Mouse (Mus musculus) cortical plate, adult 2 months (tissue): ENCODE data around the gene Psmd11. TPM values are rescaled to one million over a fixed set of nuclear protein-coding genes. Genes with fewer than 3 reads are reported as not detected.

Source experiments
- H3K27ac ChIP-seq: fragments of 200-500 bp; 2 replicates; pipeline ENCODE4 v1.5.1; 2012; ENCODE audit warnings: low read length, control low read depth, inconsistent platforms; ENCODE audit not compliant: insufficient read depth
- H3K4me1 ChIP-seq: fragments of 200-500 bp; 2 replicates; pipeline ENCODE4 v1.6.1; 2011; ENCODE audit warnings: low read length; ENCODE audit not compliant: control insufficient read depth, insufficient read depth
- H3K4me3 ChIP-seq: fragments of 200-500 bp; 2 replicates; pipeline ENCODE4 v1.5.1; 2011; ENCODE audit warnings: mild to moderate bottlenecking, low read length, control low read depth; ENCODE audit not compliant: insufficient read depth
- CTCF ChIP-seq: fragments of 200-500 bp; IDR thresholded peaks from 2 replicates; pipeline ENCODE4 v1.5.1; 2011; ENCODE audit warnings: mild to moderate bottlenecking, control low read depth, low read length; ENCODE audit not compliant: insufficient read depth; ENCODE audit errors: extremely low read depth
- POLR2A ChIP-seq: fragments of 200-500 bp; IDR thresholded peaks from 2 replicates; pipeline ENCODE4 v1.6.1; 2011; ENCODE audit warnings: mild to moderate bottlenecking, low read length, control low read depth; ENCODE audit not compliant: insufficient read depth; ENCODE audit errors: extremely low read depth
- polyA plus RNA-seq: library from polyadenylated mRNA; depleted of rRNA; stranded (reverse); fragments of >200 nt; gene quantifications from 2 replicates; pipeline ENCODE4 v1.2.3, GENCODE M21; 2012

Gene Psmd11
- polyA plus RNA-seq, 1 experiment, result 67.0 TPM

DNA sequence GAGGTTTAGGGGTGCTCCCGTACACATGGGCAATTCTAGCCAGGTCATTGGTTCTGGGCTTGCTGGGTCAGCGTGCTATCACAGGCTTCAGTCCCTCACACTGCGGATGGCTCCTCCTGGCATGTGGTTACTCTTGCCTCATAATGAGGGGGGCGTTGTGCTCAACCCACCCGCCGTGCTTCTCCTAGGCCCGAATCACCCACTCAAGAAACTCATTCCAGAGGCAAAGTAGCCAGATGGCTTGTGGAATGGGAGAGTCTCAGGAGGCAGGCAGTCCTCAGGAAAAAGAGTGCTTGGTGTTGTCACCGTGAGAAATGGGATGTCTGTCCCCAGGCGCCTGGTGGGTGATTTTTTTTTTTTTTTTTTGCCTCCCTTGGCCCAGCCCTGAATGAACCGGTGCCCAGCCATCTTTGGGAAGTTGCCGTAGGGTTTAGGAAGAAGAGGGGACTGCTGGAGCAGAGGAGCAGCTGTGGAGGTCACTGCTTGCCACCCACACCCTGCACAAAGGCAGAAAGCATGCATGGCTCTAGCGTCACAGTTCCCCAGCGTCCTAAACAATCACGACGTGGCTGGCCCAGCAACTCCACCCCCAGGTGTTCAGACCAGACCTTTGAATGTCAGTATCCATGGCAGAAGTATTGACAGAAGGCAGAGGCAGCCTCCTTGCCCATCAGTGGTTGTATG, 59.6 kb downstream of the Psmd11 start:
- H3K27ac ChIP-seq, result peak overlapping the region; percentile 26; the same call in 1 of the 2 replicates
- no peak overlapping the region for H3K4me3 ChIP-seq
- peaks cover 22% of the 10 kb centered on the region for H3K4me1 ChIP-seq
- TF ChIP-seq CTCF (no peak), POLR2A (no peak)

DNA sequence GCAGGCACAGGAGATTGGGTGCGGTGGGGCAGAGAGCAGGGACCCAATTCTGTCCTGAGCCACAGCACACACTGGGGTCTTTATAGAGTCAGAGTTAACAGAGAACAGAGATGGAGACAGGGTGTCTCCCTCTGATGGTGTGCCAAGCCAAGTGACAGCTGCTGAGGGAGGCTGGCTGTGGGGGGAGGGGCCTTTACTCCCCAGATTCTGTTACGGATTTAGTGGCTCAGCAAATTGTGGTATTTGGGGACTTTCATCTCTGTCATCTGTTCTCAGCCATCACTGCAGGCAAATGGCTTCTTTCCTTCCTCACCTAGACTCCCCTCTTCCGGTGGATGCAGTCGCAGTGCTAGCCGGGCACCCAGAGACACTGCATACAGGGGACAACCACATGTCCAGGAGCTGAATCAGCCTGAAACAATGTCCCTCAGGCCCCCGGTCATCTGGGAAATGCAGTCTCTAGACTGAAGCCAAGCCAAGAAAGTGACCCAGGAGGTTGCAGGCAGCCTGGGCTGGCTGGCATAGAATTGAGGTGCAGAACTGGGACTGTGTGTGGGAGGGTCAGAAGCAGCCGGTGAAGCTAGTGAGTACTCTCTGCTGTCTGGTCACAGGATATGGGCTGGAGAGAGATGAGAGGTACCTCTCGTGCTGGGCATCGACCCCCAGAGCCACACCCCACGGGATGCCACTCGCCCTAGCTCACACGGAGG, 60.9 kb downstream of the Psmd11 start:
- peak overlapping the region; percentile 81 for H3K27ac ChIP-seq

DNA sequence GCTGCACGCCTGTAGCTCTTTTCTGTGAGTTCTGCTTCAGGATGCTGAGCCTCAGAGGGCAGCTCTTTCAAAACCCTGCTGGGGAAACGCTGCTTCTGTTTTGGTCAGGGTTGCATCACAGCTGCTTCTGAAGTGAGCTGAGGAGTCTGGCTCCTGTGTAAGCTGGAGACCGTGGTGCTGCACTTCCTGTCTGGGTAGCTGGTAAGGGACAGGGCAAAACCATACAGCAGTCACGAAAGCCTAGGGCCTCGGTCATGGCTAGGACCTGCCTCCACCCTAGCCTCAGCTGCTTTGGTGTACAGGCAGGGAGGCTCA, 61.4 kb downstream of the Psmd11 start:
- TF ChIP-seq CTCF (no peak), POLR2A (no peak)
- Histone ChIP-seq H3K27ac (peak overlapping the region; percentile 81), H3K4me3 (no peak overlapping the region), H3K4me1 (peaks cover 20% of the 10 kb centered on the region)

More for the DNA sequence above, 60.9 kb downstream of the Psmd11 start:
- H3K4me3 ChIP-seq, result no peak overlapping the region
- peaks cover 20% of the 10 kb centered on the region for H3K4me1 ChIP-seq
- TF ChIP-seq POLR2A (no peak), CTCF (no peak)

DNA sequence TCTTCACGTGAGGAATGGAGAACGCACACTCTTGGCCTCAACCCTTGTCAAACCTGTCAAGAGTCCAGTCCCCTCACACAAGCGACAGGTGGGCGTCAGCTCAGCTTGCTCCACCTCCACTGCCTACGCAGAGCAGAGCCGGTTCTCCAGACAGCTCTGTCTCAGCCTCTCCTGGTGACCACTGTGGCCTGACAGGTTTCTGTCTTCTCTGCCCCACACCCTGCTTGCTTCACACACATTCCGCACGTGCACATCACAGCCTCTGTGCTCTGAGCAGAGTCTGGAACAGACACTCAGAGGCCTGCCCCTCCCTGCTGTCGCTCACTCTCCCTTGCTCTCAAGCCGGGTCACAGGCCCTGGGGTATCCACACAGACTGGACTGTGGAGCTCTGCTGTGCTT, 62.4 kb downstream of the Psmd11 start:
- no peak for TF ChIP-seq CTCF
- no peak for TF ChIP-seq POLR2A
- no peak overlapping the region for H3K27ac ChIP-seq
- H3K4me1 ChIP-seq, result peaks cover 18% of the 10 kb centered on the region

DNA sequence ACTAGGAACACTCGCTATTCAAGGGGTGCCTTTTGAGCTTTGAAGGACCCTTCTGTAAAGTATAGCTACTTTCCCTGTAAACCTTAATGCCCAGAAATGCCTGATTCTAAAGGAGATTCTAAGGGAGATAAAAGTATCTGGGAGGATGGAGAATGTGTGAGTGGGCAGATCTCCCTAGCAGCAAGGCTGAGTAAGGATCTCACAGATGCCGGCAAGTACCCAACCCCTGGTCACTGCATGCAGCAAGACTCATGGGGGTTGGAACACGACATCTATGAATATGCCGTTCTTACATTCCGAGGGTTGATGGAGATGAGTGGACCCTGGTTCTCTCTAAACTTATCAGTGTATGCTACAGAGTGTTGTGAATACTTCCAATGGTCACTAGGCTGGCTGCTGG, 64.8 kb downstream of the Psmd11 start:
- no peak for TF ChIP-seq POLR2A
- TF ChIP-seq CTCF, result no peak
- H3K4me3 ChIP-seq, result no peak overlapping the region
- peaks cover 20% of the 10 kb centered on the region for H3K4me1 ChIP-seq
- no peak overlapping the region for H3K27ac ChIP-seq

More for the DNA sequence above, 62.4 kb downstream of the Psmd11 start:
- H3K4me3 ChIP-seq, result no peak overlapping the region

DNA sequence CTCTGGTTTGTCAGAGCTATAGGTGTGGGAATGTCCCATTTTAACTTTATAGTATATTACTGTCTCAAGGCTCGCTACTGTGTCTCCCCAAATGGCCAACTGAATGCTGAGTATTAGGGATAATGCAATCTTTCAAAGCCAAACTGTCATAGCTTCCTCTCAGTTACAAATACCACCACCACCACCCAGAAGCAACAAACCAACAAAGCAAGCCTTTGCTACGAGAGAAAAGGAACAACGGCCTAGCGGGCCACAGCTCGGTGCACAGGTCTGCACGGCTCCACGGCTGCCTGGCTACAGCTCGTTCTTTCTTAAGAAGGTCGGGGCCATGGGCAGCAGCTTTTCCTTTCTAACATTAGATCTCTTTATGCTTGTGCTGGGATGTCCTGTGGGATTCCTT, 66.4 kb downstream of the Psmd11 start:
- no peak overlapping the region for H3K27ac ChIP-seq
- TF ChIP-seq CTCF (no peak), POLR2A (no peak)
- no peak overlapping the region for H3K4me3 ChIP-seq
- H3K4me1 ChIP-seq, result peaks cover 26% of the 10 kb centered on the region

DNA sequence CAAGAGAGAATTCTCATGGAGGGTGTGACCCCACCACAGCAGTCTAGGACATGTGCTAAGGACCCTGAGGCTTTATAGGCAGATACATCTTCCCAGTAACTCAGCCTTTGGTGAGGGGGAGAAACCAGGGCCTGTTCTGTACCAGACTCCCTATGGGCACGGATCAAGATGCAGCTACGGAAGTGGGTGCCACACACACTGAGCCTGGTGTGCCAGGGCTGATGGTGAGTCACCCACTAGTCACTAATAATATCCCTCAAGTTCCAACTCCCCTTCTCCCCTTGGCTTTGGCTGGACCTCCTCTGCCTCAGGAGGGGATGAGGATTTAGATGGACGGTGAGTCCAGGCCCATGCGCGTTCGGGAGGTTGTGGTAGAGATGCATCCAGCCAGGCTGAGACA, 67.6 kb downstream of the Psmd11 start:
- Histone ChIP-seq H3K27ac (0 out of 2 replicates have a peak overlapping the region, but pooled peaks have one; percentile 10), H3K4me1 (peaks cover 22% of the 10 kb centered on the region), H3K4me3 (no peak overlapping the region)
- TF ChIP-seq CTCF (no peak), POLR2A (no peak)

DNA sequence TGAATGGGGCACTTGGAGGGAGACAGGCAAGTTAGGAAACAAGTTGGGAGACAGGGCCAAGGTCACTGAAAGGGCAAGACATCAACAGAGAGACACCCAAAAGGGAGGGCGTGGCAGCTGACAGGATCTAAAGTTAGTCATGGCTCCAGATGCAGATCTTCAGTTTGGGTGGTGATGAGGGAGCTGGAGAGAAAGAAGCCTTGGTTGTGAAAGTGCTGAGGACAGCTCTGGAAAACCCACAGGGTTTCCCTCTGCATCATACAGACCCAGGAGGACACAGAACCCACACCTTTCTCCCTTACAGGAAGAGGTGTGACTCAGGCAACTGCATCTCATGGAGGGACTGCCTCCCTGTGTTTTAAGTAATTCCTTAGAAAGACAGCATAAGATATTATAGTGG, 68.2 kb downstream of the Psmd11 start:
- TF ChIP-seq POLR2A (no peak), CTCF (no peak)
- Histone ChIP-seq H3K4me1 (peaks cover 22% of the 10 kb centered on the region), H3K27ac (no peak overlapping the region), H3K4me3 (no peak overlapping the region)

DNA sequence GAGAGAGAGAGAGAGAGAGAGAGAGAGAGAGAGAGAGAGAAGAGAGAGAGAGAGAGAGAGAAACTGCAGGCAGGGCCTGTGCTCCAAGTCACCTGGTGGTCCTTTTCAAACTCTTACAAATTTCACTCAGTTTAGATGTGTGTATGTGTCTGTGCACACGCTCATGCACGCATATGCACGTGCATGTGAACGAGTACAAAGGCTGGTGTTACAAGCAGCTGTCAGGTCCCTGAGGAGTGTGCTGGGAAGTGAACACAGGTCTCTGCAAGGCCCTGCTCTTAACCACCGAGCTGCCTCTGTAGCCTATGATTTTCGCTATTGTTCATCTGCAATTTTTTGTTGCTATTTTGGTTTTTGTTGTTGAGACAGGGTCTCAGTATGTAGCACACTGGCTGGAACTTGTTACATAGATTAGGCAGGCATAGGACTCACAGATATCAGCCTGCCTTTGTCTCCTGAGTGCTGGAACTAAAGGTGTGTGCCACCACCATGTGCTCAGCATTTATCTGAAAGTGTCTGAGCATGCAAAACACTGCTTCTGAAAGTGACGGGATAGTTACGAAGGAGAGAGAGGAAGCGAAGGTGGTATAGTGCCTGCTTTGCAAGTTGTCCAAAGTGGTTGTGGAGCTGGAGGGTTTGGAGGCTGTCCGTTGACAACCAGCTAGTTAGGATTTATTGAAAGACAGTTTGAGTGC, 69.0 kb downstream of the Psmd11 start:
- Histone ChIP-seq H3K27ac (no peak overlapping the region), H3K4me3 (no peak overlapping the region), H3K4me1 (peaks cover 22% of the 10 kb centered on the region)
- TF ChIP-seq CTCF (no peak), POLR2A (no peak)
